Mouse (Mus musculus): ENCODE data around the gene Chst4.
"Not testable (repeated sequence)": the region's sequence is repeated elsewhere in the genome, so short reads cannot be mapped to it uniquely, and the experiment has no call there.

Gene Chst4

DNA sequence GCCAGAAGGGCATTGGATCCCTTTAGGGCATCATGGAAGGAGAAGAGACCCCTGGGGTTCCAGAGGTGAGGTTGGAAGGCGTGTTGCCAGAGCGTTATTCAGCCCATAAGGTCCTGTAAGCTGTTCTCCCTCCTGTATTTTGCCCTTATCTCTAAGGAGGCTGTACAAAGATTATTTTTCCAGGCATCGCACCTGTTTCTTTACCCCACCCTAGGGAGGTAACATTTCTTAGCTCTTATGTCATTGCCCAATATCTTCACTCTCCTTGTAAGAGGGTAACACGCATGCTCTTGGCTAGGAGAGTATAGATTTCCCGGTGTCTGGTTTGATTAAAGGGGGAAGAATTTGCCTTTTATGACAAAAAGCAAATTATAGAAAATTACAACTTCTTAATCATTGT lies at the start of gene Chst4:
Gene Chst4, minus strand, starts transcription at position 82 of the 400 bp plus-strand sequence.
- DNase-seq = no peak

DNA sequence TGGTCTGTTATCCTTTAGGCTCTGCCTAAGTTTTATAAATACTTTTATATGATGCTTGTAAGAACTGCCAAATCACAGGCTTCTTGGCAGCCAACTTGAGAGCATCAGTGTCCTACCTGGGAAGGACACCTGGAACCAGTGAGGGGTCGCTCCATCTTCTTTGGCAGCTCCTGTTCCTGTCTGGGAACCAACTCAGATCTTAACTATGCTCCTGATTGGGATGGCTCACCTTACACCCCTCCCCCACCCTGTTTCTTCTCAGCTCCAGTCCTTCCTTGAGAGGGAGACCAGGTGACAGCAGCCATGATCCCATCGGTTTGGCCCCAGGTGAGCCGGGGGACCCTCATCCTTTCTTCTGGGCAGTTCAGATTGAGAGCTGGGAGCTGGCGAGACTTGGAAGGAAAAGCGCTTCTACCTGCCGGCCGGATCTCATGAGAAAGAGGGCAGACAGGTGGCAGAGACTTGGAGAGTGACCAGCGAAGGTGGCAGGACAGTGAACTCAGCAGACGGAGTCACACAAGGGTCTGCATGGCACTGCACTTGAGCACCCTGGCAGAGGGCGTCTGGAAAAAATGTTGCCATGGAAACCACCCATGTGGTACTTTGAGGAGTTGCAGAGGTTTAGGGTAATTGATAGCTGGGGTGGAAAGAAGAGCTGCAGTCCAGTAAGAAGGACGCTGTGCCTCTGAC lies 43.0 kb upstream of the Chst4 start:
- no peak for DNase-seq

DNA sequence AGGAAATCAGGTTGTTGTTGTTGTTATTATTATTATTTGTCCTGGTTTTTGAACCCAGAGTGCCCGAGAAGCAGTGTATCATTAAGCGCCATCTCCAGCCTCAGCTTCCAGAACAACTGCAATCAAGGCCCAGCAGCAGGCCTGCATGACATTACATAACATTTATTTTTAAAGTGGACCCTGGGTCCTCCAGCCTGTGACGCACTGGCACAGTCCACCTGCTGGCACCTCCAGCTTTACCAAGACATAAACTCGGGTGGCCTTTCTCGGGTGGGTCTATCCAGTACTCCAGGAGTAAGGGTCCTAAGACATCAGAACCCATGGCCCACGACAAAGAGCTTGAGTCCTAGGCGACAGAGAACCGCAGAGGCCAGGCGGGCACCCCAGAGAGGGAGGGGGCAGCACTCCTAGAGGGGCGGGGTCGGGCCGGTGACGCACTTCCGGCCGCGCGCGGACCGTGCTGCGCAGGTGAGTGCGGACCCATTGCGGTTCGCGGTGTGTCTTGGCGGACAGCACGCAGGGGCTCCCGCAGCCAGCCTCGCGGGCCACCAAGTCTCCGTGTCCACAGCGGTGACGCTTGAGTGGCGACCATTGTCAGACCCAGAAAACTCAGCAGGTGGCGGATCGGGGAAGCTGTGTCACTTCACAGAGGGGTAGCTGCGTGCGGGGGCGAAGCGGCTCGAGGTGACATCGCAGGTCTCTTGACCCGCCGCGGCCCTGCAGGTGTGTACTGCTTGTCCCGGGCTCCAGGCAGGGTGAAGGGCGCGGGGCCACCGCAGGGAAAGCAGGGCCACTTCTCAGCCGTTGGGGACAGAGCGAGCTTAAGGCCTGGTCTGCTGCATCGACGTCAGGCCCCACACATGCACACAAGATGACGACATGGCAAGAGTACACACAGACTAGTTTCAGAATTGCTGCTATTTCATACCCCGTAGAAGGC lies 40.0 kb upstream of the Chst4 start, which contains the start of gene Zfp612:
Gene Zfp612, plus strand, starts transcription at position 465 of the 940 bp plus-strand sequence.
- DNase-seq = peak; percentile 71

DNA sequence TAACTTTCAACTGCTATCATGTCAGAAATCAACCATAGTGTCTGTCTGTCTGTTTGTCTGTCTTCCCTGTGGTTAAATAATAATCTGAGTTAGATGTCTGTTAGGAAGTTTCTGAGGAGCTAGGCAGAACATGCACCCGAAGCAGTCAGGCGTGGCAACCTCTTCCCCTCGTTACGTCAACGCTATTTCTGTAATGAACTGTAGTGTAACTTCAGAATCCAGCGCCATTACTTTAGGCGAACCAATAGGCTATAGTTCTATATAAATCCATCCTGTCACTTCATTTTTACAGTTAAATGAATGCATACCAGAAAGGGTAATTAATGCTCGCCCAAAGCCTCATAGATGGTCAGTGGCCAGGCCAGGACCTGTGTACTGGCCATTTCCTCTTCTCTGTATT lies 35.0 kb upstream of the Chst4 start:
- no peak for DNase-seq

DNA sequence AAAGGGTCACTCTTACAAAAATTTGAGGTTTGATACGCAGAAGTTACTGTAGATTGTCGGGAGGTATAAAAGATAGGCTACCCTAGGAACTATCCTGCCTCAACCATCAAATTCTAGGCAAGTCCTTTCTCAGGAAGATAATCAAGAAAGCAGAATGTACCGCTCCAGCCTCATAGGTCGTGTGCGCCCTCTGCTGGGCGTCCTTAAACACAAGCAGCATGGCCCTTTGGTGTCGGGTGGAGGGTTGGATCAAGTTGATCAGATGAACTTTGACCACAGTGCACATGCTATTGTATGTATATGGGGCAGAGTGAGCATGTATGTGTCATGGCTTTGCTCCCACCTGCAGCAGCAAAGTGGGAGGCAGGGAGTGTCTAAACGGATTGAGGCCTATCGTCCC lies 32.1 kb upstream of the Chst4 start:
- DNase-seq = peak; percentile 74

DNA sequence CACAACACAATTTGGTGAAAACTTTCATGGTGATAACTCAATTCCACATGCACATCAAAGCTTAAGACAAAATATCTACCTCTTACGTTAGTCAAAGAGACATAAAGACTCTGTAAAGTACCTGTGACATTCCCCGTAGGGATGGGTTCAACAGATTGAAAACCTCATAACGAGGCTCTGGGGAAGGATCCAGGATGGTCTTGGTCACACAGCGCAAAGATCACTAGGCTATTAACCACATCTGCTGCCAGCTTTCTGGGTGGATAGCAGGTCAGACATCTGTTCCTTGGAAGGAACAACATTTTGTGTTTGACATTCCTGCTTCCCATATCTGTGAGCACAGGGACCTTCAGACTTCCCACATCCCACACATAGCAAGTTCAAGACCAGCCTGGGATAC lies 30.2 kb upstream of the Chst4 start:
- DNase-seq = no peak

DNA sequence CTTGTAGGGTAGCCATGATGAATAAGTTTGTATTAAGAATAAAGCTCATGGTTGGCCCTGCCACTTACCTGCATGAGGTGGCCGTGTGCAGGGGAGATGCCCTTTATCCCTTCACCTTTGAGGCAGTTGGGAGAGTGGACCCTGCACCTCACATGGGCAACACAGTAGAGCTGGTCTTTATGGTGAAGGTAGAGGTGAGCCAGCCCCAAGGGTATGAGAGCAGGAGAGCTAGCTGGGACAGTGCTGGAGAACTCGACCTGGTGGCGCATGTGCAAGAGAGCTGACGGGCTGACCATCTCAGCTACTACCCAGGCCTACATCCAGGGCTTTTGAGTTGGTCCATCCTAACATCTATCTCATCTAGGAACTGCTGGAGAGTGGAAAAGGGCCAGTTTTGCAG lies 26.1 kb upstream of the Chst4 start:
- no peak for DNase-seq

DNA sequence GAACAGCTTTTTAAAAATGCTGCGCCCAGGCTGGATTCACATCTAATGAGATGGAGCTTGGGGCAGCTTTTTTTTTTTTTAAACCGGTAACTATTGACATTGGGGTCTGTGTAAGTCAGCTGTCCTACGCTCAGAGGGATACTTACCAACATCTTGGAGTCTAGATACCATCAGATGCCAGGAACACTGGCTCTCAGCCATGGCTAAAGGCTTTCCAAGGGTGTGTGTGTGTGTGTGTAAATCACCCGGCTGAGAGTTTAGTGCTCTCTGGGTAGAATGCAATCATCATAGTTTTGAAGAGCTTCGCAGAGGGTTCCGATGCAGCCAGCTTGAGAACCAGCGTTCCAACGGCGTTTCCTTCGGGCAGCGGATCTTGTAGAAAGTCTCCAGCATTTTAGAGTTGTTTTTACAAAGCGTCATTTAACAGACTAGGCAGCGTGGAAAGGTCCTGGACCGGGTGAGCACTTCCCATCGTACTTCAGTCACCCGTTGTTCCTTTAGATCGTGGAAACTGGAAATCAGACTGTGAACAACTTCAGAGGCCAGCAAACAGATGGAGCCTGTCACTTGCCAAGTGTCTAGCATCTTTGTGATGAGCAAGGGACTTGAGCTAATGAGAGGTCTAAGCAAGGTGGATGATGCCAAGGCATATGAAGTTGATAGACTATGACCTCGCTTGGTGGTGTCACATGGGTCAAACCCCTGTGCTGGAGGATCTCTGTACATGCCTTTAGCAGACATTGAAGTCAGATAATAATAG lies 25.2 kb upstream of the Chst4 start:
- no peak for DNase-seq

DNA sequence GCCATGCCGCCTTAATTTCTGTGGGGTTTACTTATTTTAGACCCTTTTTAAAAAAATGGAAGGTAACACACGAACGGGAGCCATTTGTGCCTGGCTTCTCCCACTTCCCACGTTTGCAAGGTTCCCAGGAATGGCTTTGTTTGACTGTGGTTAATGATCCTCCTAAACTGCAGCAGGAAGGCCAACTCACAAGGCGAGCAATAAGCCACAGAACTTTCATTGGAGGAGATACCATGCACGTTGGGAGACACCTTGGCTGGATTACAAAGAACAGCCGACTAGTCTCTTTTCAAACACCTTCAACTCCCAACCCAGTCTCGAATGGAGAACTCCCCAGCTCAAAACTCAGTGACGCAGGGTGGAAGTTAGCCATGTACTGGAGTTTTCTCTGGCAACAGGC lies 24.6 kb upstream of the Chst4 start:
- DNase-seq = no peak

DNA sequence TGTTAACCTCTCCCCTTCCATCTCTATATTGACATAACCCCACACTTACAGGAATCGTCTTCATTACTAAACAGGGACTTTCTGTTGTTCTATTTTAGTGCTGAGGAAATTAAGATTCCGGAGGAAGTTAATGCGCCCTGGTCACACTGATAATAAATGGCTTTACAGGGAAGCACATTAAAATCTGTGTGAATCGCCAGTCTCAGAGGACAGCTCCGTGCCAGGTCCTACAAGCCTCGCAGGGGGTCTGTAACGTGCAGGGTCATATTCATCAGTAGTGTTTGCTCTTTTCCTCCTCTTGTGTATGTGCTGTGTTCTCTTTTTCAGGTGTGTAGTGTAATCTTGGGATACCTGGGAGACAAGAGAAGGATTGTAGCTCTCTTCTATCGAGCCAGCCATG lies 18.7 kb upstream of the Chst4 start:
- no peak for DNase-seq

DNA sequence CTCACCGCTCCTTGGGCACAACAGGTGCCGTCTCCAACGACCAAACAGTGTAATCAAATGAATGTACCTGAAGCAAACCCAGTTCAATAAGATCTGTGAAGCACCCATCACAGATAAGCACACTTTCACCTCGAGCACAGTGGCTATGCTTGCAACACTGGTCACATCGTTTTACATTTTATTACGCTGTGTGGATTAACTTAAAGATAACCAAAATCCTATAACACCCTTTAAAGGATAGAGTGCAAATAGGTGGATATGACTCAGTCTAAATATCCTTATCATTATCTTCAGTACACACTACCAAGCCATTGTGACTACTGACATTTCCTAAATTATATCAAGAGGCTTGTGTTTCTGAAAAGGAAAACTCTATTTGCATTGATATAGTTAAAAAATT lies 11.7 kb upstream of the Chst4 start:
- DNase-seq = no peak

DNA sequence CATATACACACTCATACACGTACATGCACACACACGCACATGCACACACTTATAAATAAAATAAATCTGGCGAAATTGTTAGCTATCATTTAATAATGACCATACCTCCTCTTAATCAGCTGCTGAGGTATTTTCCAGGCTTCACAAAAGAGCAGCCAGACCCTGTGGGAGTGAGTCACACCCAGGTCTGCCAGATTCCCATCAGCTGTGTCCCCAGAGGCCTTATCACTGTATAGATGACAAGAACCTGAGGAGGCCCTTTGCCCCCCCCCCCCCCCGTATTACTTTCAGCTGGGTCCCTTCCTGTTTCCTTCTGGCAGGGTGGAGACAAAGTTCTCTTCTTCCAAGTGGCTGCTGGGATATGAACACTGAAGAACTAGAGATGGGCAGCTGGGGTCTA lies 969 bp upstream of the Chst4 start:
- no peak for DNase-seq

DNA sequence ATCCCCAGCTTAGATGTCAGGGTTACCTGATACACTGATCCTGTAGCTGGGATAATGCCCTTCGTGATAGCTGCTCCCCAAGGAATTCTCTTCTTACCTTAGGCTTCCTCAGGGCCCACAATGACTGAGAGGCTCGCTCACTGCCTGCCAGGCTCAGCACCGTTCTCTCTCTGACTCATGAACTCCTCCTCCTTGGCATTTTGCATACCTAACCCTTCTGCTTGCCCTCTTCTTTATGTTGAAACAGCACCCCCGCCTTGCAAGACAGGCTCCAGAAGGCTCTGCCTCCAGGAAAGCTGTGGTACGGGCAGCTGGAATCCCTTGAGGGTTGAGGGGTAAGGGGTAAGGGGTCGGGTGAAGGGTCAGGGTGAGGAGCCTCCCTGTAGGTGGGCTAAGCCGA lies 324 bp downstream of the Chst4 start:
- no peak for DNase-seq

DNA sequence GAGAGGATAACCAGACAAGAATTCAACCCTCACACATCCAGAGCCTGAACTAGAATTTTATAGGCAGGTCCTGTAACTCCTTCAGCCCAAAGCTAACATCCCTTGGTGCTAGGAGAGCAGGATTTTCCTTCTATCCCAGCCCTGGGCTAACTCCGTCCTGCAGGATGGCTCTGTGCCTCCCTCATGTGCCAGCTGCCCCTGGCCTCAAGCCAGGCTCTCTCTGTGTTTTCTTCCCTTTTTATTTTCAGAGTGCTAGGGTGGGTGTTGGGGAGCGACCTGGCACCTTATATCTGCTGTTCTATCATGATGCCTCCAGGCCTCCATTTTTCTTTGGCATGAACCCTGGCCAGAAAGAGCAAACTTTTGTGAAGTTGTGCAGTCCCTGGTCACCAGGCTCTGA lies 3.4 kb downstream of the Chst4 start:
- DNase-seq = peak; percentile 18

DNA sequence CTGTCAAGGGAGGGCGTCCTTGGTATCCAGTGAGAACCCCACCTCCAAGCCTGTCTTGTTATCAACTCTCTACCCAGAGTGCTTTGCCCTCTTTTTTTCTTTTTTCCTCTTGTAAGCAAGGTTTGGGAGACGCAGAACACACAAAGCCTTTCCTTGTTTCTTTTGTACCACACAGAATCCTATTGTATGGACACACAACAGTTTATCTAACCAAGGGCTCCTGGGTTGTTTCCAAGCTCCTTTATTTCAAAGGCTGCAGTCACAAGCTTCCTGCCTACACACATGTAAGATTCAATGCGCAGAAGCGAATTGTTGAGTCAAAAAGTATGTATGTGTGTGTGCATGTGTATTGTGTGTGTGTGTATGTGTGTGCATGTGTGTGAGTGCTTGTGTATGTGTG lies 5.2 kb downstream of the Chst4 start:
- no peak for DNase-seq

DNA sequence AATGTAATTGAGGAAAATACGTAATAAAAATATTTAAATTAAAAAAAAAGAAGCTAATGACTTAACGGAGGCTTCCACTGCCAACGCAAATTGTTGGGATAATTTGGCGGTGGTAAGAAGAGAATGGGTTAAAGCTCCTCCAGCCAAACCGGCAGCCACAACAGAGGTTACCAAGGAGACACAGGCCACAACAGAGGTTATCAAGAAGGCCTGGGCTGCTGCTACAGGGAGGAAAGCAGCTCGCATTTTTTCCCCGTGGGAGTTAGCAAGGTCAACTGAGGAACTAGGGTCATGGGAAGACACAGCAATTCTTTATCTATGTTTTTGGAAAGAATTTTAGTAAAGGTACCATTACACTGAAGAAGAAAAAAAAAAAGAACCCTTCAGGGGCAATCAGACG lies 5.8 kb downstream of the Chst4 start:
- not testable (repeated sequence) for DNase-seq

DNA sequence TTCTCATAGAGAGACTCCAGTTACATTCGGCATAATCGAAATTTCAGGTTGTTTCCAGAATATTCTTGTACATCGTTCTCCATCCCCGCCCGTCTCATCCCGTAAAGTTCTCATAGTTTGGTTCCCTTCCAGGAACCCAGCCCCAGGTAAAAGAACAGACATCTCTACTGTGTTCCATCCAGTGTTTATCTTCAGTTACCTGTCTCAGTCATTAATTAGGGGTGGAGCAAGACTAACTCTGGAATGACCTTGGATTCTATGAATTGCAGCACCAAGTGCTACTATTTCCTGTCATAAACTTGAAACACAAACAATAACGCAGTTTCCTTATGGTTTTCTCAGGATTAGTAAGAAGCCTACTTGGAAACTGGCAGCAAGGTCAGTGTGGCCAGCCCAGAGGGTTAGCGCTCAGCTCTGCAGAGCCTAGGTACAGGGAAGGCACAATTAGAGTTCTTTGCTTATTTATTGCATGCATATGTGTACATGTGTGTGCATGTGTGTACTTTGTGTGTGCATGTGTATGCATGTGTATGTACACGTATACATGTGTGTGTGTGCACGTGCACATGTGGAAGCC lies 16.7 kb downstream of the Chst4 start:
- DNase-seq = no peak

DNA sequence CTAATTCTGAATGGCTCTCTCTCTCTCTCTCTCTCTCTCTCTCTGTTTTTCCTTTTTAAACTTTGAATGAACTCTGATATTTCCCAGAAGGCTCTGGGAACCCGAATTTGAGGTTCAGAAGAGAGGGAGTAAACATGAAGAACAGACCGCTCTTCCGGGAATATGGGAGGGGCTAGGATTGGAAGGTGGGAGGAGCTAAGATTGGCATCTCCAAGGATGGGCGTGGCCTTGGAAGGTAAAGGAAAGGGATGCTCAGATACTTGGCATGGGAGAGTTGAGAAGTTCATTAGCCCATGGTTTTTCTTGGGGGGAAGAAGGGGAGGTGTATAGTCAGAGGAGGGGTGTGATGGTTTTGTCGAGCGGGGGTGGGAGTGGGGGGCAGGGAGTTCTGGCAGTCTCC lies 17.5 kb downstream of the Chst4 start:
- DNase-seq = no peak

DNA sequence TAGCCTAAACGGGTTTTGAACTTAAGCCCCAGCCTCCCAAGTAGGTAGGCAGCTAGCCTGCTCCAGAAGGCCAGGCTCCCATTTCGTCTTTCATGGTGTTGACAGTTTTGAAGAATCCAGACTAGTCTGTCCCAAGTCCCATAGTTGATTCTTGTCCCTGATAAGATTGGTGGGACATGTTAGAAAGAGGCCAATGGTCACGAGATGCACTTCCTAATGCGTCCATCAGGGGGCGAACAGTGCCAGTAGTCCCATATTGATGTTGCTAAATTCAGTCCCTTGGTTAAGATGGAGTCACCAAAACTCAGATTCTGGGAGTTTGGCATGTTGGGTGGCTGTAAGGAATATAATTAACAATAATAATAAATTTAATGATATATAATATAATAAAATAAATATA lies 28.7 kb downstream of the Chst4 start:
- DNase-seq = no peak

DNA sequence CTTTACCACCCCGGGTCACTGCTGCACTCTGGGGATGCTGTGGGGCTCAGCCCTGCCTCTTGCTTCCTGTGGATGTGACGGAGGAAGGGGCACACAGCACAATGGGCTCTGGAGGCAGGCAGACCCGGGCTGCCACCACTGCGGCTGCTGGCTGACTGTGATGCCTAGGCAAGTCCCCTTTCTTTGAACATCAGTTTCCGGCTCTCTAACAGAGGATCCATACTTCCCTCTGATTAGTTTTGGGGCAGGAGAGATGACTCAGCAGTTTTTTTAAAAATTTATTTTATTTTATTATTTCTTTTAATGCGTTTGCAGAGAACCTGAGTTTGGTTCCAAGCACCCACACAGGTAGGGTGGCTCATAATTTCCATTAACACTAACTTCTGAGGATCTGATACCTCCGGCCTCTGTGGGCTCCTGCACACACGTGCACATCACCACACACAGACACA lies 30.5 kb downstream of the Chst4 start:
- DNase-seq = no peak

DNA sequence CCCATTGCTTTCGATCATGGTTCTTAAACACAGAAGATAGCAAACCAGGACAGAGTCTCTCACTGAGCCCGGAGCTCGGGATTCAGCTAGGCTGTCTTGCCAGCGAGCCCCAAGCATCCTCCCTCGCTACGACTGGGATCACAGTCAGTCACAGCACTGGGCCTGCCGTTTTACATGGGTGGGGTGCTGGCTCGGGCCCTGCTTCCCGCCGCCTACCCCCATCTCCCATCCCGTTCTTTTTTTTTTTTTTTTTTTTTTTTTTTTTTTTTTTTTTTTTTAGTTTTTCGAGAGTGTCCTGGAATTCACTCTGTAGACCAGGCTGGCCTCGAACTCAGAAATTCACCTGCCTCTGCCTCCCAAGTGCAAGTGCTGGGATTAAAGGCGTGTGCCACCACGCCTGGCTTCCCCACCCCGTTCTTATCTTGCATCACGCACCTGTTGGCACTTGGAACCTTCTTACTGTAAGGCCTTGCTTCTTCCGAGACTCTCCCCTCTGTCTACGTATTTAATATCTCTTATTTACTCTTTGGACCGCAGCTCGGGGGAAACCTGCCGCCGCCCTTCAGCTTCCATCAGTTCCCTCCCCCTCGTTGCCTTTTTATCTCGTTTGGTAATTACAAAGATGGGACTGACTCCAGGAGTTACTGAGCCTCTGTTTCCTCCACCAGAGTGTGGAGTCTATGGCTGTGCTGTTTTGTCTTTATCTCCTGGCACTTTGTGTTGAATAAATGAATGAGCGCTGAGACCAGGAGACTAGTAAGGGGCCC lies 31.1 kb downstream of the Chst4 start:
- DNase-seq = no peak

DNA sequence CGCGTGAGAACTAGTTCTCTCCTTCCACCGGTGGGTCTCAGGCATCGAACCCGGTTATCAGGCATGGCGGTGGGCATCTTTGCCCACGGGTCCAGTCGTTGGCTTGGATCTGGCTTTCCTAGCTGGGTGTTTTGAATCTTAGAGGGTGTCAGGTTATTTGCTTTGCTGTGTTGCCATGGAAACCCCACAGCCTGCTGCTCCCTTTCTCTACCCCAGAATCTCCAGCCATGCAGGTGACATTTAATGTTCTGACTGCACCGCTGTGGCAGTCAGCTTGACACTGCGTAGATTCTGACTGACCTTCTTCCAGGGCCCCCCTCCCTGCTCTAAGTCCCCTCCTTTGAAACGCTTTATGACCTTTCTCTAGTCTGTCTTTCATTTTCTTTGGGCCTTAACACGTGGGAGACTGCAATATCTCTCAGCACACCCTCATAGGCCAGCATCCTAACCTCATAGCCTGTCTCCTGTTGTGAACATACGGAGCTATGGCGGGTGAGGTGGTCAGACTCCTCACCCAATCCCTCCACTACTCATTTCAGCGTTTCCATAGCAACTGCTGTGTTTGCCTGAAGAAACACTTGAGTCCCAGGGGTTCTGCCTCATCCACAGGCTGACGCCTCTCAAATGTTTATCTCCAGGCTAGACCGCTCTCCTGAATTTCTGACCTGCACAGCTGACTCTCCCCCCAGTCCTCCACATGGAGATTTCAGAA lies 33.1 kb downstream of the Chst4 start:
- DNase-seq = no peak
